Mouse (Mus musculus) G1E (cell line): ENCODE measurements around the gene Clint1. TPM values are rescaled to one million over a fixed set of nuclear protein-coding genes. Genes with fewer than 3 reads are reported as not detected.

Source experiments
- ATAC-seq: 2 replicates; pipeline ENCODE4 v1.8.0; 2016; ENCODE audit warnings: mild to moderate bottlenecking; ENCODE audit not compliant: insufficient number of reproducible peaks, poor library complexity, low FRiP score, severe bottlenecking; ENCODE audit errors: extremely low read depth
- DNase-seq: peaks from one replicate; pipeline ENCODE4 v3.0.0; 2012; ENCODE audit warnings: low spot score
- H3K27me3 ChIP-seq: 2 replicates; pipeline ENCODE4 v1.6.1; 2012; ENCODE audit warnings: mild to moderate bottlenecking, low read length, inconsistent platforms; ENCODE audit not compliant: insufficient read depth
- H3K36me3 ChIP-seq: replicated peaks from 2 replicates; pipeline ENCODE3; 2012; ENCODE audit warnings: mild to moderate bottlenecking, inconsistent platforms
- H3K4me1 ChIP-seq: 2 replicates; pipeline ENCODE4 v1.6.1; 2012; ENCODE audit warnings: low read depth, low read length, inconsistent platforms, mixed read lengths; ENCODE audit not compliant: insufficient read depth
- H3K4me3 ChIP-seq: 2 replicates; pipeline ENCODE4 v1.5.1; 2012; ENCODE audit warnings: low read depth, mild to moderate bottlenecking, inconsistent platforms, low read length, moderate library complexity, mixed read lengths
- H3K9me3 ChIP-seq: replicated peaks from 2 replicates; pipeline ENCODE4 v1.6.1; 2012; ENCODE audit warnings: inconsistent platforms
- CTCF ChIP-seq: IDR thresholded peaks from 2 replicates; pipeline ENCODE4 v1.5.1; 2012; ENCODE audit warnings: low read depth, low read length, inconsistent platforms, mixed read lengths
- GATA1 ChIP-seq: IDR thresholded peaks from 2 replicates; pipeline ENCODE4 v1.6.1; 2012; ENCODE audit warnings: borderline replicate concordance, low read length, inconsistent platforms, mixed read lengths
- GATA2 ChIP-seq: IDR thresholded peaks from 2 replicates; pipeline ENCODE4 v1.6.1; 2012; ENCODE audit warnings: low read depth, low read length, inconsistent platforms, borderline replicate concordance
- POLR2AphosphoS5 ChIP-seq: IDR thresholded peaks from 2 replicates; pipeline ENCODE4 v1.6.1; 2012; ENCODE audit warnings: low read depth, low read length, inconsistent platforms; ENCODE audit not compliant: insufficient replicate concordance
- TAL1 ChIP-seq: conservative IDR thresholded peaks from 2 replicates; pipeline ENCODE4 v1.6.1; 2012; ENCODE audit warnings: low read depth, low read length, inconsistent platforms, mixed read lengths
- polyA plus RNA-seq: library from polyadenylated mRNA; stranded (reverse); fragments of >175 nt; gene quantifications from 2 replicates; pipeline ENCODE4 v1.2.3, GENCODE M21; 2012
- total RNA-seq, 2 experiments: library from RNA; stranded (forward) in 1 of 2; stranded (reverse) in 1 of 2; fragments of 200-1000 nt in 1 of 2; fragments of >200 nt in 1 of 2; fragmentation: Nextera tagmentation in 1 of 2; gene quantifications; 2 replicates each; pipeline ENCODE4 v1.2.3; 2014 to 2017

The Clint1 gene
- total and polyA plus RNA-seq, 3 experiments: 112 to 386 (median 259) TPM

DNA sequence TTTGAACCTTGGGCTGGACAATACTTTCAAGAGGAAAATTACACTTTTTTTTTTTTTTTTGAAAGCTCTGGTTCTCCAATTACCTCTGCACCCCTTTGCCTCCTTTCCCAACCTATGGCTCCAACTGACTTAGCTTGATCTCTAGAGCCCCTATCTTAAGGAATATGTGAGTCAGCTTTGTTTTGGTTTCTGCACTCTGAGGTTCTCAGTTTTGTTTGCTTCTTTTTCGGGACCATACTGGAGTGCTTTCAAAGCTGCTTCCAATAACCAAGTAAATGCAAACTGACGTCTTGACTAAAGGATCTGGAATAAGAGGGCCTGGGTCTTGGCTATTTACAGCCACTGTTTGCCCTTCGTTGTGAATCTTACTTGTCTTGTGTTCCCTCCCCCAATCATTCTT lies 1.5 kb upstream of the Clint1 start:
- no peaks in the 10 kb centered on the region for H3K27me3 ChIP-seq
- no peaks in the 10 kb centered on the region for H3K9me3 ChIP-seq
- DNase-seq: no peak
- ATAC-seq: no peak
- H3K36me3 ChIP-seq: peaks cover 21% of the 10 kb centered on the region
- no peak for TF ChIP-seq GATA1
- TF ChIP-seq GATA2: no peak
- H3K4me1 ChIP-seq: peaks cover 49% of the 10 kb centered on the region
- H3K4me3 ChIP-seq: no peak overlapping the region

DNA sequence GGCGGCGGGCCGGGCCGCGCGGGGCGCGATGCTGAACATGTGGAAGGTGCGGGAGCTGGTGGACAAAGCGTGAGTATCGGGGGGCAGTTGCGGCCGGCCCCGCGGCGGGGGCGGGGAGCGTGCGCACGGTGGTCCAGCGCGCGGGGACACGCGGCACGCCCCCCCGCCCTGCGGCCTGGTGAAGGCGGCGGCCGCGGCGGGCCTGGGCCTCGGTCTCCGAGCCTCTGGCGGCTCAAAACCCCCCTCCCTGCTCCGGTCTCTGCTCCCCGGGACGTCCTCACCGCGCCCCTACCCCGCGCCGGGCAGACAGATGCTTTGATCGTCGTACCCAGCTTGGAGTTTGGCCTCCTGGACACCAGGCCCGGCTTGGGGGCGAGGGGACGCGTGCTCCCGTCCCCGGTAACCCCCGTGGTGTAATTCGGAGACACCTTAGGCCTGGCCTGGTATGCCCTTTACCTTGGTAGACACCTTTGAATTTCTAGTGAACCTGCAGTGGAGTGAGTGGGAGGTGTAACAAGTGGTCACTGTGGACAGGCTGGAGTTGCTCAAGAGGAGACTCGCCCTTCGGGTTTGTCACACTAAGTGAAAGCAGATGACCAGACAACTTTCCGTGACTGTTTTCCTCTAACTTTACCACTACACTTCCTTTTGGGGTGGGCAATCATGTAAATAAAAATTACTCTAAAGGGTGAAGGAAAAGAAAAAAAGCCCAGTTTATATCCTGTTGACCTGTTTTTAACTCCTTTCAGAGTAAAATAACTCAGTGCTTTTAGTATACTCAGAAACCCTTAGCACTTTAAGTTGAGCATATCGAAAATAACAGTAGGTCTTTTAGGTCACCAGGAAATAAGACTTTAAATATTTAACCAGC lies 508 bp downstream of the Clint1 start:
- ATAC-seq (no peak), DNase-seq (no peak)
- peaks cover 62% of the 10 kb centered on the region for H3K4me1 ChIP-seq
- H3K9me3 ChIP-seq: no peaks in the 10 kb centered on the region
- H3K36me3 ChIP-seq: peaks cover 36% of the 10 kb centered on the region
- TF ChIP-seq GATA2 (no peak), TAL1 (no peak), CTCF (no peak), POLR2AphosphoS5 (no peak), GATA1 (no peak)
- peak overlapping the region; percentile 99 for H3K4me3 ChIP-seq
- no peaks in the 10 kb centered on the region for H3K27me3 ChIP-seq

DNA sequence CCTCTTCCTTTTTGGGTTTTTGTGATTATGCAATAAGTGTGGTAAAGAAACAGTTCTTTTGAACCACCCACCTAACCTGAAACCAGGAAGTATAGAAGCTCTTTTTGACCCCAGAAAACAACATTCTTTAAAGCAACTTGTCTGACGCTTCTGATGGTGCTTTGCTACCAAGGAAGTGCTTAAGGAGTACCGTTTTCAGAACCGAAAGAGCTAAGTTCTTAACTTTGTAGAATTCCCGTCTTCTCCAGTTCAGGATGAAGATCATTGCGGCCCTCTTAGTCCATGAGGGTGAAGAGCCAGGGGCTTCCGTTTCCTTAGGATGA lies 1.1 kb downstream of the Clint1 start:
- H3K36me3 ChIP-seq: peaks cover 38% of the 10 kb centered on the region
- TF ChIP-seq TAL1 (no peak), GATA2 (no peak), POLR2AphosphoS5 (no peak), CTCF (no peak), GATA1 (no peak)
- DNase-seq (no peak), ATAC-seq (no peak)
- H3K4me1 ChIP-seq: peaks cover 68% of the 10 kb centered on the region
- no peaks in the 10 kb centered on the region for H3K27me3 ChIP-seq
- peak overlapping the region; percentile 99 for H3K4me3 ChIP-seq
- no peaks in the 10 kb centered on the region for H3K9me3 ChIP-seq

DNA sequence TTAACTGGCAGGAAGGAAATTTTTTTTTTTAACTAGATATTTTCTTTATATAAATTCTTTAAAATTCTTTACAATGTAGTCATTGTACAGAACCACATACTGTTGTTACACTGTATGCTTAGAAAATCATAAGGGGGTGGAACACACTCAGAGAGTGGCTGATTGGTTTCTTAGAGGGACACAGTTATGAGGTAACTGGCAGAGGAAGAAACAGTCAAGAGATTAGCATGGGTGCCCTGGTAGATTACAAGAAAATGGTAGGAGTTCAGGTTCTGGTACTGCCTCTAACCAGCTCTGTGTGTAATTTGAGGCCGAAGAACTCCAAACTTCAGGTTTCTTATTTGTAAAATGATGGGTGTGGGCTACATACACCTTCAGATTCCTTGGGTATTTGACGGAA lies 2.1 kb downstream of the Clint1 start:
- peak overlapping the region; percentile 99 for H3K4me3 ChIP-seq
- no peak for DNase-seq
- no peak for ATAC-seq
- TF ChIP-seq POLR2AphosphoS5 (no peak), GATA1 (no peak), TAL1 (no peak)
- no peaks in the 10 kb centered on the region for H3K9me3 ChIP-seq
- peaks cover 70% of the 10 kb centered on the region for H3K4me1 ChIP-seq
- peaks cover 47% of the 10 kb centered on the region for H3K36me3 ChIP-seq
- H3K27me3 ChIP-seq: no peaks in the 10 kb centered on the region

DNA sequence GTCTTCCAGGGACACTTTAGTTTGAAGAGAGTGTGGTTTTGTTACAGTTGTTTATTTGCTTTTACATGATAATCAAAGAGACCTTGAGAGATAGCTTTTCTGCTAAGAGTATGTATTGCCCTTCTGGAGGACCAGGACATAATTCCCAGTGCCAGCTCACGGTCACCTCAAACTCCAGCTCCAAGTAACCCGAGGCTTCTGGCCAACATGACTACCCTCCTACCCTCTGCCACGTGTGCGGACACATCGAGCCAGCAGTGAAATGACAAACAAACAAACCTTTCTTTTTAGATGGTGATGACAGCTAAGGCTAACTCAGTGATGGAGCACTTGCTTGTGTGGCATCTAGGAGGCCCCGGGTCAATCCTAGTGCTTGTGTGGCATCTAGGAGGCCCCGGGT lies 2.5 kb downstream of the Clint1 start:
- ATAC-seq (no peak), DNase-seq (no peak)
- Histone ChIP-seq H3K4me3 (peak overlapping the region; percentile 67), H3K4me1 (peaks cover 72% of the 10 kb centered on the region), H3K9me3 (no peaks in the 10 kb centered on the region), H3K27me3 (no peaks in the 10 kb centered on the region), H3K36me3 (peaks cover 49% of the 10 kb centered on the region)
- TF ChIP-seq TAL1 (no peak), POLR2AphosphoS5 (no peak), GATA2 (no peak), CTCF (no peak), GATA1 (no peak)

DNA sequence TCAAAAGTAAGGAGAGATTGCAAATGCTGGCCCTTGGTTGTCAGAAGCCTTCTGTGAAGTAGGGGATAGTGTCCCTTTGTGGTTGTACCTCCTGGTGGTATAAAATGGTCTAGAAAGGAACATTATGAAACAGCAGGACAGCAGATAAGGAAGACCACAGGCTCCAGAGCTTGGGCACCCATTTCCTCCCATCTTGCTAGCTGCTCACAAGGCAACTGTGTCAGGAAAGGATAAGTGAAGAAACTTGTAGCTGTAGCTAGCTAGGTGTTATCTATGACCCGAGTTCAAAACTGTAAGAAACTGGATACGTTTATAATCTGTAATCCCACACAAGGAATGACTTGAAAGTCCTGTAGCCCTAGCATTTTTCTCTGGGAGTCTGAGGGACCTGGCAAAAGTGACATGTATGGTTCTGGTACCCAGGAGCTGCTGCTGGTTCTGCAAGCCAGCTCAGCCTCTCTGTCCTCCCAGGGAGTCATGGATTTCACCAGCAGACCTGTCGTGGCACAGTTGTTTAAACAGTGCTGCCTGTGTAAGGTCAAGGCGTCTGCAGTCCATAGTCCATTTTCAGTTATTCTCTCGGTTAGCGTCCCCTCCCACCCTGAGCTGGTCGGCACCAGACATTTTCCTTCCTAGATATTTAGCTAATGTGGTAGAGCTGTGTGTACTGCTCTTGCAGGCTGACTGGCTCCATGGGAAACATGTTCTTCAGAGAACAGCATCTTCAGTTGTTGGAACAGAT lies 3.7 kb downstream of the Clint1 start:
- ATAC-seq (peak; percentile 32), DNase-seq (no peak)
- Histone ChIP-seq H3K9me3 (no peaks in the 10 kb centered on the region), H3K27me3 (no peaks in the 10 kb centered on the region), H3K4me3 (peak overlapping the region; percentile 67), H3K36me3 (peaks cover 61% of the 10 kb centered on the region), H3K4me1 (peaks cover 71% of the 10 kb centered on the region)
- no peak for TF ChIP-seq GATA2
- TF ChIP-seq GATA1: no peak
- no peak for TF ChIP-seq POLR2AphosphoS5
- TF ChIP-seq TAL1: 0 out of 2 replicates have a peak, but pooled peaks have one; percentile 18
- TF ChIP-seq CTCF: no peak
